Mouse (Mus musculus) brain, embryonic 14.5 days (tissue): ENCODE results near the gene Mrpl50. TPM values are rescaled to one million over a fixed set of nuclear protein-coding genes. Genes with fewer than 3 reads are reported as not detected.

Source experiments
- DNase-seq: peaks from one replicate; pipeline ENCODE4 v3.0.0-alpha.2; 2011; ENCODE audit warnings: low read depth
- CTCF ChIP-seq: fragments of 200-500 bp; IDR thresholded peaks from 2 replicates; pipeline ENCODE4 v1.5.1; 2012; ENCODE audit warnings: inconsistent platforms, mild to moderate bottlenecking, moderate library complexity, borderline replicate concordance; ENCODE audit not compliant: insufficient read depth, insufficient read length; ENCODE audit errors: extremely low read depth
- POLR2A ChIP-seq: fragments of 200-500 bp; IDR thresholded peaks from 2 replicates; pipeline ENCODE4 v1.6.1; 2012; ENCODE audit warnings: mild to moderate bottlenecking, inconsistent platforms, borderline replicate concordance; ENCODE audit not compliant: poor library complexity, insufficient read depth, insufficient read length, severe bottlenecking; ENCODE audit errors: extremely low read depth
- polyA plus RNA-seq: library from polyadenylated mRNA; depleted of rRNA; stranded (reverse); fragments of >200 nt; gene quantifications from 2 replicates; pipeline ENCODE4 v1.2.3, GENCODE M21; 2012; rRNA removed

Mrpl50 gene
- 17.6 and 24.3 TPM in 2 replicates for polyA plus RNA-seq

- TF ChIP-seq POLR2A (peak; percentile 59; the same call in 1 of the 2 replicates), CTCF (no peak)
- peak; percentile 100 for DNase-seq
Measured at GRCm38 (mm10) chr4:49520572-49521340, at the start of gene Mrpl50, which contains the start of gene Zfp189. Gene Mrpl50 (minus strand): TSS chr4:49521093. Gene Zfp189 (plus strand): TSS chr4:49521176.

- TF ChIP-seq CTCF (peak; percentile 73; the same call in 1 of the 2 replicates), POLR2A (no peak)
- DNase-seq: peak; percentile 86
Measured at GRCm38 (mm10) chr4:49567613-49568012, 46.7 kb upstream of the Mrpl50 start.

DNA sequence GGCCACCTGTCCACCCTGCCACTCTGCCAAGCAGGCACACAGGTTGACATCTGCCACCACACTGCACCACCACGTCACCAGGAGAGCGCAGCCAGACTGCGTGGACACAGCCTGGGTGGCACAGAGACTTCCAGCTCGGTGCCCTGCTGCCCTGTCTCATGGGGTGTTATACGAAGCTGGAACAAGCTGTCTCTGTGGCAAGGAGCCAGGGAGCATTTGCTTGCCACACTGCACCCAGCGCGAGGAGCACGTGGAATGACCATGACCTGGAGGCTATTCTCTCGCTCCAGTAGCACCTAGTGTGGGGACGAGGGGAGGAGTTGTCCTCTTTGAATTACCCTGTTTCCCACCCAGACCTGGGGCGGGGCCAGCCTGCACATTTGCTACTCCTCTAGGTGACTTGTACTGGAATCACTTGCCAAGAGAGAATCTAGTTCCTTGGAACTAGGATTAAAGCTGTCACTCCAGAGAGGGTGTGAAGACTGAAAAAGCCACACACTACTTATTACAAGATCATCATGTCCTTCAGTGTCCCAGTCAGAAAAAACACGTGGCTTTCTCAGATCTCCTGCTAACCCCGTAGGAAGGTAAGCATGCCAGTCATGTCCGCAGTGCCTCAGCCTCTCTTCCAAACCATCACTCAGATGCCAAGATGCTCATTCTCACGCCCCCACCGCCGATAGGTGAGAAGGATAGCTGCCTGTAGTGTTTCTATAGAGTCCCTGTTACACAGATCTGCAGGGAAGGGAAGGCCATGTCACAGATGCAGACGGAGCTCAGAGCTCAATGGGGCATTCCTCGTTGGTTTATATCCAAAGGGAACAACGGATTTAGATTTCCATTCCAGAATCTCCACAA lies 39.3 kb upstream of the Mrpl50 start:
- DNase-seq: peak; percentile 82
- TF ChIP-seq POLR2A: no peak
- no peak for TF ChIP-seq CTCF

- TF ChIP-seq POLR2A: no peak
- TF ChIP-seq CTCF: no peak
- DNase-seq: no peak
Measured at GRCm38 (mm10) chr4:49558181-49558580, 37.3 kb upstream of the Mrpl50 start.

- no peak for TF ChIP-seq CTCF
- TF ChIP-seq POLR2A: no peak
- no peak for DNase-seq
Measured at GRCm38 (mm10) chr4:49557375-49557774, 36.5 kb upstream of the Mrpl50 start.

DNA sequence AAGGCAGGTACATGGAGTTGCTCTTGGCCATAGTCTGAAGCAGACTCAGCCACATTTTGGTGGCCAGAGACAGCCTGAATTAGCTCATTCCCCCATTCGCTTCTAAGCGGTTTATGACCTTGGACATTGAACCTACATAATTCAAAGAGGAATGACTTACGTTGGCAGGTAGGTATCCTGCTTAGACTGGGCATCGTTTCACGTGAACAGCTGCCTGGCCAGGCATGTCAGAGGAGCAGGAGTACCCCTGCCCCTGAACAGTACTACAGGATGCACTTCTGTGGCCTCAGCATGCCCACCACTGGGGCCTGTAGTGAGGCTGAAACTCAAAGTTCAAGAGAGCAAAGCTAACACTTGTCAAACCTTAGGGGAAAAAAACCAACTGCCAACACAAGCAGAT lies 32.5 kb upstream of the Mrpl50 start:
- TF ChIP-seq POLR2A: no peak
- TF ChIP-seq CTCF: no peak
- no peak for DNase-seq

DNA sequence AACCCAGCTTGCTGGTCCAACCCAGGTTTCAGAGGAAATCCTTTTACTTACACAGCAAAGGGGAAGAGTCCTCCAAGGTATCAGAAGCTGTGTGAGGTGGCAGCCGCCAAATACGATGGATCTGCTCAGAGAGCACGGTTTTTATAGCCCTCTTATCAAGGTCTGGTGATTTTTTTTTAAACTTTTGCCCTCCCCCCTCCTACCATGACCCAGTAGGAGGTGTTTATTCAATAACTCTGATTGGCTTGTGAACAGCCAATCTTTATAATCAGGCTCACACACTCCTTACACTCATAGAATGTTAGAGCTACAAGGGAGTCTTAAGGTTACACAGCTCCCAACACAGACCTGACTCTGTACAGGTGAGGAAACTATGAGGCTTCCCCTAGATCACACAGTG lies 28.5 kb upstream of the Mrpl50 start, which contains the start of gene Aldob:
Aldob (minus strand) TSS at position 164 of the 400 bp plus-strand sequence.
- TF ChIP-seq CTCF: no peak
- TF ChIP-seq POLR2A: no peak

GRCm38 (mm10) chr4:49547544-49548219 lies 26.8 kb upstream of the Mrpl50 start:
- TF ChIP-seq POLR2A (no peak), CTCF (no peak)
- DNase-seq: no peak

More for the DNA sequence above, 28.5 kb upstream of the Mrpl50 start, which contains the start of gene Aldob:
- no peak for DNase-seq

DNA sequence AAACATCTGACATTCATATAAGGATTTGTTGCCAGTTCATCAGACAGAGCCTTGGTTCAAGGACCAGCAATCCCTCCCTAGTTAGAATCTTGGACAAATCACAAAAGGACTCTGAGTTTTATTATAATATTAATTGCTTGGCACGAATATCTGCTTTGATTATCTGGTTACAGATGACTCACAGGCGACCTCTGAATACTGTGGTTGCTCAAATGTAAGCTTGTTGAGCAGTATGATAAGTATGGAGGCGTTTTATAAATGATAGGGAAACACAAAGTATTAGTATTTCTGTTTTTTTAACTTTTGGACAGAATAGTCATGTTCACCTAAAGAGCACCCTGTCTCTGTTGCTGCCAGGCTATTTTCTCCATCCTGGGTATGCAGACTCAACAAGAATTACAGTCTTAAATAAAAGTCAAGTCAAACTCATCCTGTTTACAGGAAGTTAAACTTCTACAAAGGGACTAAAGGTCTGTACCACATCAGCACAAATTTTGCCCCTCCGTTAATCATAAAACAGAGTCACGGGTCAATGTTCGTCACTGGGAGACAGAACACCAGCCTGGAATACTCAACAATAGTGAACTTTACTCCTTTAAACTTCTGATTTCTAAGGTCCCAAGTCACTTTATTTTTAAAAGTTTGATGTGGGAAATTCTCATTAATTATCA lies 26.1 kb upstream of the Mrpl50 start:
- TF ChIP-seq CTCF: no peak
- TF ChIP-seq POLR2A: no peak
- DNase-seq: no peak

DNA sequence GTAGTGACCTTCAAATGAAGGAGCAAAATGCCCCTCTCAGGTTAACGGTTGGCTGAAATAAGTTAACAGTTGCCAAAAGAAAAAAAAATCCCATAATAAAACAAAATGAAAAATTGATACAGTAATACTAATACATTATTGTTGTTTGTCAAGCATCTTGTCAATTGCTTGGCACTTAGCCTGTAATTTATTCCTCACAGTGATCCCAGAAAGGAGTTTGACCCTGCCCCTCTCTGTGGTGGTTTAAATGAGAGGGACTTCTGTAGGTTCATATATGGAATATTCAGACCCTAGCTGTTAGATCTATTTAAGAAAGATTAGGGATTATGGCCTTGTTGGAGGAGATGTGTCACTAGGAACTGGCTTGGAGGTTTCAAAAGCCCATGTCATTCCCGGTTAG lies 25.1 kb upstream of the Mrpl50 start:
- no peak for TF ChIP-seq CTCF
- DNase-seq: no peak
